Mouse (Mus musculus) E14TG2a.4 (cell line): Measurements from ENCODE around the gene Gm9044.
A peak's percentile ranks its signal among the peaks of the same experiment; 100 is the strongest.
"Not testable (repeated sequence)": the region's sequence is repeated elsewhere in the genome, so short reads cannot be mapped to it uniquely, and the experiment has no call there.

Experiments
- H3K27me3 ChIP-seq: 2 replicates; pipeline ENCODE4 v1.6.1; 2014; ENCODE audit warnings: low read length, control low read depth; ENCODE audit not compliant: insufficient read depth
- H3K36me3 ChIP-seq: 2 replicates; pipeline ENCODE4 v1.6.1; 2014; ENCODE audit warnings: low read length, control low read depth; ENCODE audit not compliant: insufficient read depth
- H3K4me1 ChIP-seq: replicated peaks from 2 replicates; pipeline ENCODE4 v1.6.1; 2014; ENCODE audit warnings: low read depth, low read length, control low read depth
- H3K4me3 ChIP-seq: replicated peaks from 2 replicates; pipeline ENCODE4 v1.5.1; 2014; ENCODE audit warnings: mild to moderate bottlenecking, low read length
- H3K9me3 ChIP-seq: 2 replicates; pipeline ENCODE4 v1.6.1; 2014; ENCODE audit warnings: low read length, control low read depth
- CTCF ChIP-seq: conservative IDR thresholded peaks from 2 replicates; pipeline ENCODE4 v1.5.1; 2014; ENCODE audit warnings: low read length
- NANOG ChIP-seq: IDR thresholded peaks from 2 replicates; pipeline ENCODE4 v1.6.1; 2014; ENCODE audit warnings: borderline replicate concordance, low read length, mixed read lengths
- POU5F1 ChIP-seq: IDR thresholded peaks from 2 replicates; pipeline ENCODE4 v1.6.1; 2014; ENCODE audit warnings: low read length, borderline replicate concordance

The Gm9044 gene

GRCm38 (mm10) chr10:118332308-118332707 lies at the start of gene Gm9044:
Gene Gm9044, minus strand, starts transcription at chr10:118332408.
- not testable (repeated sequence) for H3K36me3 ChIP-seq, H3K27me3 ChIP-seq, H3K4me3 ChIP-seq, H3K4me1 ChIP-seq, H3K9me3 ChIP-seq

GRCm38 (mm10) chr10:118370443-118370842 lies 38.2 kb upstream of the Gm9044 start:
- peak; percentile 87 for TF ChIP-seq CTCF
- no peak for TF ChIP-seq POU5F1
- no peak for TF ChIP-seq NANOG
- Histone ChIP-seq H3K9me3 (peaks cover 6% of the 10 kb centered on the region), H3K4me3 (no peak overlapping the region), H3K27me3 (no peaks in the 10 kb centered on the region), H3K4me1 (peaks cover 9% of the 10 kb centered on the region; the same call in 1 of the 2 replicates), H3K36me3 (no peaks in the 10 kb centered on the region)

GRCm38 (mm10) chr10:118369518-118369917 lies 37.3 kb upstream of the Gm9044 start:
- no peaks in the 10 kb centered on the region for H3K36me3 ChIP-seq
- no peaks in the 10 kb centered on the region for H3K27me3 ChIP-seq
- TF ChIP-seq CTCF = no peak
- TF ChIP-seq POU5F1 = no peak
- no peak for TF ChIP-seq NANOG
- no peak overlapping the region for H3K4me3 ChIP-seq
- peaks cover 9% of the 10 kb centered on the region; the same call in 1 of the 2 replicates for H3K4me1 ChIP-seq
- H3K9me3 ChIP-seq = peaks cover 15% of the 10 kb centered on the region

- not testable (repeated sequence) for H3K36me3 ChIP-seq, H3K4me3 ChIP-seq, H3K4me1 ChIP-seq, H3K9me3 ChIP-seq, H3K27me3 ChIP-seq
Observed at GRCm38 (mm10) chr10:118354005-118354404, 21.8 kb upstream of the Gm9044 start, which contains the start of gene Gm9049. Gene Gm9049, minus strand, starts transcription at chr10:118354105.

GRCm38 (mm10) chr10:118348579-118348978 lies 16.4 kb upstream of the Gm9044 start, which contains the start of gene Gm9048:
Gene Gm9048, minus strand, starts transcription at chr10:118348679.
- H3K4me3 ChIP-seq, H3K9me3 ChIP-seq, H3K4me1 ChIP-seq, H3K27me3 ChIP-seq, H3K36me3 ChIP-seq: not testable (repeated sequence)

GRCm38 (mm10) chr10:118343155-118343554 lies 10.9 kb upstream of the Gm9044 start, which contains the start of gene Gm9046:
Gene Gm9046, minus strand, starts transcription at chr10:118343255.
- H3K27me3 ChIP-seq, H3K4me3 ChIP-seq, H3K36me3 ChIP-seq, H3K4me1 ChIP-seq, H3K9me3 ChIP-seq: not testable (repeated sequence)

GRCm38 (mm10) chr10:118337731-118338130 lies 5.5 kb upstream of the Gm9044 start, which contains the start of gene Gm9045:
Gene Gm9045, minus strand, starts transcription at chr10:118337831.
- not testable (repeated sequence) for H3K36me3 ChIP-seq, H3K4me1 ChIP-seq, H3K9me3 ChIP-seq, H3K4me3 ChIP-seq, H3K27me3 ChIP-seq

- H3K36me3 ChIP-seq, H3K9me3 ChIP-seq, H3K27me3 ChIP-seq, H3K4me1 ChIP-seq, H3K4me3 ChIP-seq: not testable (repeated sequence)
Observed at GRCm38 (mm10) chr10:118326869-118327268, 5.3 kb downstream of the Gm9044 start, which contains the start of gene Gm9040. Gene Gm9040, minus strand, starts transcription at chr10:118326969.

- Histone ChIP-seq H3K9me3 (no peaks in the 10 kb centered on the region), H3K27me3 (no peaks in the 10 kb centered on the region), H3K36me3 (no peaks in the 10 kb centered on the region), H3K4me3 (no peak overlapping the region), H3K4me1 (no peaks in the 10 kb centered on the region)
- TF ChIP-seq POU5F1 (no peak), NANOG (no peak), CTCF (no peak)
Observed at GRCm38 (mm10) chr10:118319024-118319423, 13.2 kb downstream of the Gm9044 start.

GRCm38 (mm10) chr10:118302133-118302532 lies 30.1 kb downstream of the Gm9044 start:
- not testable (repeated sequence) for H3K4me1 ChIP-seq, H3K4me3 ChIP-seq, H3K36me3 ChIP-seq, H3K27me3 ChIP-seq, H3K9me3 ChIP-seq
